In the genomic region with DNA sequence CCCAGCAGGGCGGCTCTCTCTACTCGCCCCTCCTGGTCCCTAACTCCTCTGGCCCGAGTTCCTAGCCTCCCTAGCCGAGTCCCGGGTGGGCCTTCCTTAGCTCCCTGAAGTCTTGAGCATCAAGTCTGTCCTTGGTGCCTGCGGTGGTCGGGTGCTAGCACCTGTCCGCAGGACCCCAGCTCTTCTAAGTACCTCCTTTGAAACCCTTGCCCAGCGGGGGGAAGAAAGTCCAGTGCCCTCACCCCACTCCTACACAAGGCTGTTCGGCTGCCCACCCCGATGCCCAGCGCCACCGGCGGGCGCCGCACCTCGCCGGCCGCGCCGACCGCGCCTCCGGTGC, we compare ENCODE assay signal across 9 mouse cellular contexts. TPM values are rescaled to one million over a fixed set of nuclear protein-coding genes. Genes with fewer than 3 reads are reported as not detected.
A peak's percentile ranks its signal among the peaks of the same experiment; 100 is the strongest.
DNase-seq lines count a peak whose midpoint lies in the region; ATAC-seq lines count a peak whose summit lies in the region.
"Had no signal": no experiment of that assay in that cellular context is flagged by ENCODE, and none has a peak within 500 bp of the region (broad histone marks: within the 10 kb centered on the region; RNA-seq: fewer than 3 reads in every experiment).

No protein-coding gene starts in this region.

- peak overlapping the region; percentile 45; the same call in 1 of the 2 replicates for H3K4me2 ChIP-seq in liver, embryonic 11.5 days
- peak overlapping the region; percentile 51 for H3K4me2 ChIP-seq in forebrain, embryonic 13.5 days
- H3K4me2 ChIP-seq in neural tube, embryonic 12.5 days (replicated peaks) = peak overlapping the region; percentile 39

- H3K9me3 ChIP-seq in liver, embryonic 11.5 days (ENCODE audit: control insufficient read depth, low read length) = no peaks in the 10 kb centered on the region
- no peaks in the 10 kb centered on the region for H3K9me3 ChIP-seq in forebrain, embryonic 13.5 days (replicated peaks)
- no peaks in the 10 kb centered on the region for H3K9me3 ChIP-seq in limb, embryonic 10.5 days (replicated peaks)
- H3K9me3 ChIP-seq in neural tube, embryonic 12.5 days = no peaks in the 10 kb centered on the region

- WGBS in liver, embryonic 11.5 days = under 1% methylated on average over 24 of the region's 24 CpGs
- WGBS in forebrain, embryonic 13.5 days = under 1% methylated on average over 24 of the region's 24 CpGs
- 0% methylated on average over 24 of the region's 24 CpGs for WGBS in limb, embryonic 10.5 days
- 1% methylated on average over 24 of the region's 24 CpGs for WGBS in neural tube, embryonic 12.5 days

- H3K27ac ChIP-seq in liver, embryonic 11.5 days (ENCODE audit: low read depth, low read length) = no peak overlapping the region
- H3K27ac ChIP-seq in forebrain, embryonic 13.5 days = peak overlapping the region; percentile 86
- H3K27ac ChIP-seq in limb, embryonic 10.5 days = no peak overlapping the region
- no peak overlapping the region for H3K27ac ChIP-seq in neural tube, embryonic 12.5 days

- DNase-seq in liver, embryonic 11.5 days (ENCODE audit: low spot score) = no peak
- DNase-seq in liver = no peak
- peak; percentile 72 for DNase-seq in limb, embryonic 10.5 days (ENCODE audit: low spot score)
- DNase-seq in thymus, postnatal 0 days (ENCODE audit: low spot score) = no peak
- DNase-seq in gastrocnemius, postnatal 14 days = no peak
- DNase-seq in kidney, postnatal 10 days = no peak

- no peaks in the 10 kb centered on the region; the same call in 1 of the 2 replicates for H3K4me1 ChIP-seq in liver, embryonic 11.5 days (replicated peaks; ENCODE audit: control insufficient read depth, insufficient read depth, low read length)
- H3K4me1 ChIP-seq in forebrain, embryonic 13.5 days = peaks cover 18% of the 10 kb centered on the region
- H3K4me1 ChIP-seq in limb, embryonic 10.5 days = peaks cover 31% of the 10 kb centered on the region
- peaks cover 12% of the 10 kb centered on the region for H3K4me1 ChIP-seq in neural tube, embryonic 12.5 days

- peaks cover 100% of the 10 kb centered on the region for H3K27me3 ChIP-seq in liver, embryonic 11.5 days (replicated peaks; ENCODE audit: control insufficient read depth, insufficient read depth, low read length)
- H3K27me3 ChIP-seq in forebrain, embryonic 13.5 days = peaks cover 98% of the 10 kb centered on the region
- peaks cover 100% of the 10 kb centered on the region for H3K27me3 ChIP-seq in limb, embryonic 10.5 days (ENCODE audit: low read depth, poor library complexity, severe bottlenecking)
- peaks cover 97% of the 10 kb centered on the region for H3K27me3 ChIP-seq in neural tube, embryonic 12.5 days (replicated peaks)

- intact Hi-C loops in gastrocnemius, postnatal 14 days (cut with DNase I; ENCODE audit: low total_unique reads) = no loop called here

- H3K9ac ChIP-seq in liver, embryonic 11.5 days (ENCODE audit: low read depth, low read length) = no peak overlapping the region
- H3K9ac ChIP-seq in forebrain, embryonic 13.5 days = peak overlapping the region; percentile 73
- H3K9ac ChIP-seq in neural tube, embryonic 12.5 days = no peak overlapping the region

- no peaks in the 10 kb centered on the region for H3K36me3 ChIP-seq in liver, embryonic 11.5 days (ENCODE audit: control insufficient read depth, insufficient read depth, low read length)
- H3K36me3 ChIP-seq in forebrain, embryonic 13.5 days (ENCODE audit: poor library complexity, severe bottlenecking) = no peaks in the 10 kb centered on the region
- H3K36me3 ChIP-seq in limb, embryonic 10.5 days = no peaks in the 10 kb centered on the region
- H3K36me3 ChIP-seq in neural tube, embryonic 12.5 days = no peaks in the 10 kb centered on the region

- no peak for ATAC-seq in liver, embryonic 11.5 days (replicated peaks; ENCODE audit: low FRiP score)
- ATAC-seq in forebrain, embryonic 13.5 days = 0 out of 2 replicates have a peak, but pooled peaks have one; percentile 1
- no peak for ATAC-seq in neural tube, embryonic 12.5 days (ENCODE audit: low FRiP score, low read depth)

- peak overlapping the region; percentile 31 for H3K4me3 ChIP-seq in liver, embryonic 11.5 days (ENCODE audit: low read depth, low read length)
- peak overlapping the region; percentile 43 for H3K4me3 ChIP-seq in forebrain, embryonic 13.5 days
- peak overlapping the region; percentile 34 for H3K4me3 ChIP-seq in limb, embryonic 10.5 days
- no peak overlapping the region for H3K4me3 ChIP-seq in neural tube, embryonic 12.5 days

RNA-seq across cellular contexts. Expression of gene Nkx2-1, which starts 2.4 kb away (rescaled TPM):
- polyA plus RNA-seq in liver, embryonic 11.5 days (2014; fragmentation: Nextera tagmentation; extraction: Ambion mirVana) = 0.10 TPM in 1 of 2 replicates, not detected in the other
- 12.4 and 22.6 TPM in 2 replicates for polyA plus RNA-seq in forebrain, embryonic 13.5 days (2015; fragmentation: Nextera tagmentation; extraction: Ambion mirVana)
- not detected in 2 replicates for polyA plus RNA-seq in limb, embryonic 10.5 days (2016; fragmentation: Nextera tagmentation; extraction: Ambion mirVana)
- polyA plus RNA-seq in neural tube, embryonic 12.5 days (2016; fragmentation: Nextera tagmentation; extraction: Ambion mirVana) = not detected in 2 replicates
- polyA plus RNA-seq in thymus, postnatal 0 days (2015; fragmentation: Nextera tagmentation; extraction: Ambion mirVana) = 0.05 TPM in 1 of 2 replicates, not detected in the other
- not detected for total RNA-seq in gastrocnemius, postnatal 14 days (2021)
- polyA plus RNA-seq: large intestine, adult 2 months had no signal

Comparison
In these comparisons a context has a peak if more than half of its experiments do, and no peak if none do; other contexts are left out.
1. RNA of gene Nkx2-1, which starts 2.4 kb away (polyA plus RNA-seq): 12.4 to 22.6 TPM in forebrain, embryonic 13.5 days; 0.05 TPM in thymus, postnatal 0 days, 0.10 TPM in liver, embryonic 11.5 days, not detected in limb, embryonic 10.5 days and not detected in neural tube, embryonic 12.5 days; every median in the first group is over 10 times any median in the second.
2. Peak in every context shown above with its lines, with median percentiles within 50 percentile points of each other: H3K4me2 ChIP-seq.